Mouse (Mus musculus) T-helper 2 cell (primary cell): ENCODE results near the gene Tgfb1i1.

Experiments used
- in situ Hi-C: fragments of 300-600 bp; cut with MboI, MseI; formaldehyde crosslinking; loops from one replicate; pipeline ENCODE4 v1.15.1; 2025; ENCODE audit warnings: high pct_unique_total_duplicates

Gene Tgfb1i1

GRCm38 (mm10) chr7:128243921-128244320 is 2.7 kb upstream of the Tgfb1i1 start:
- in situ Hi-C loops: loop anchor here (5.0 to 10.0 kb wide), 2 partner anchors 103 to 381 kb away; no protein-coding TSS in a partner anchor

- in situ Hi-C loops: loop anchor here (5.0 to 10.0 kb wide), 2 partner anchors 103 to 380 kb away; no protein-coding TSS in a partner anchor
Observed at GRCm38 (mm10) chr7:128244410-128245025, 2.1 kb upstream of the Tgfb1i1 start.

GRCm38 (mm10) chr7:128245547-128245946 is 1.1 kb upstream of the Tgfb1i1 start:
- in situ Hi-C loops: loop anchor here (10.0 kb wide), 1 partner anchor 379 kb away; no protein-coding TSS in a partner anchor

GRCm38 (mm10) chr7:128247443-128247842 is 831 bp downstream of the Tgfb1i1 start:
- in situ Hi-C loops: loop anchor here (10.0 kb wide), 1 partner anchor 377 kb away; no protein-coding TSS in a partner anchor

- in situ Hi-C loops: loop anchor here (10.0 kb wide), 1 partner anchor 376 kb away; no protein-coding TSS in a partner anchor
Observed at GRCm38 (mm10) chr7:128248081-128249042, 1.8 kb downstream of the Tgfb1i1 start.

GRCm38 (mm10) chr7:128249998-128250397 is 3.4 kb downstream of the Tgfb1i1 start:
- in situ Hi-C loops: loop anchor here (10.0 kb wide), 1 partner anchor 375 kb away; no protein-coding TSS in a partner anchor

- in situ Hi-C loops: no loop called here
Observed at GRCm38 (mm10) chr7:128251946-128252345, 5.3 kb downstream of the Tgfb1i1 start.

- in situ Hi-C loops: no loop called here
Observed at GRCm38 (mm10) chr7:128252609-128253008, 6.0 kb downstream of the Tgfb1i1 start.

GRCm38 (mm10) chr7:128254978-128255377 is 8.4 kb downstream of the Tgfb1i1 start:
- in situ Hi-C loops: no loop called here

GRCm38 (mm10) chr7:128255757-128256156 is 9.1 kb downstream of the Tgfb1i1 start:
- in situ Hi-C loops: no loop called here

GRCm38 (mm10) chr7:128256783-128257334 is 10.2 kb downstream of the Tgfb1i1 start:
- in situ Hi-C loops: no loop called here

GRCm38 (mm10) chr7:128265411-128265810 is 18.8 kb downstream of the Tgfb1i1 start, which contains the start of gene Slc5a2:
Slc5a2 (plus strand) TSS chr7:128265657.
- in situ Hi-C loops: no loop called here

GRCm38 (mm10) chr7:128266056-128266455 is 19.4 kb downstream of the Tgfb1i1 start:
- in situ Hi-C loops: no loop called here

- in situ Hi-C loops: no loop called here
Observed at GRCm38 (mm10) chr7:128267391-128267790, 20.8 kb downstream of the Tgfb1i1 start.

- in situ Hi-C loops: no loop called here
Observed at GRCm38 (mm10) chr7:128267813-128268212, 21.2 kb downstream of the Tgfb1i1 start.

GRCm38 (mm10) chr7:128270431-128270850 is 23.8 kb downstream of the Tgfb1i1 start:
- in situ Hi-C loops: loop anchor here (5.0 kb wide), 1 partner anchor 57 kb away; no protein-coding TSS in a partner anchor

GRCm38 (mm10) chr7:128271496-128271895 is 24.9 kb downstream of the Tgfb1i1 start:
- in situ Hi-C loops: loop anchor here (5.0 kb wide), 1 partner anchor 56 kb away; no protein-coding TSS in a partner anchor

- in situ Hi-C loops: no loop called here
Observed at GRCm38 (mm10) chr7:128276051-128276450, 29.4 kb downstream of the Tgfb1i1 start.

- in situ Hi-C loops: no loop called here
Observed at GRCm38 (mm10) chr7:128279750-128280149, 33.1 kb downstream of the Tgfb1i1 start.

- in situ Hi-C loops: no loop called here
Observed at GRCm38 (mm10) chr7:128281765-128282164, 35.2 kb downstream of the Tgfb1i1 start.

- in situ Hi-C loops: no loop called here
Observed at GRCm38 (mm10) chr7:128282532-128283244, 36.1 kb downstream of the Tgfb1i1 start.
